Mouse (Mus musculus) macrophage (primary cell): ENCODE measurements around the gene Col1a1. TPM values are rescaled to one million over a fixed set of nuclear protein-coding genes. Genes with fewer than 3 reads are reported as not detected.

ENCODE experiments used
- polyA plus RNA-seq: library from polyadenylated mRNA; stranded (reverse); fragments of 250-400 nt; gene quantifications from 3 replicates; pipeline ENCODE4 v1.2.4, GENCODE M21; 2018; ENCODE audit warnings: inconsistent platforms

Gene Col1a1
- polyA plus RNA-seq, 1 experiment from 2014 or later, result 0.20 TPM

Other genes with a start within 250 kb of the Col1a1 start
- gene Gm11541, start 231.7 kb upstream of the Col1a1 start, polyA plus RNA-seq, result 0.30 TPM in 1 of 3 replicates, not detected in the others
- not detected in 3 replicates for gene Cdc34b, start 194.4 kb upstream of the Col1a1 start, polyA plus RNA-seq
- not detected in 3 replicates for gene Tmem92, start 153.5 kb upstream of the Col1a1 start, polyA plus RNA-seq
- gene Hils1, start 31.4 kb downstream of the Col1a1 start, polyA plus RNA-seq, result not detected in 3 replicates
- gene Sgca, start 40.1 kb downstream of the Col1a1 start, polyA plus RNA-seq, result not detected in 3 replicates
- 88.9 to 176 TPM (median 99.7 TPM) in 3 replicates for gene Ppp1r9b, start 54.8 kb downstream of the Col1a1 start, polyA plus RNA-seq
- 0.06 TPM in 2 of 3 replicates, not detected in the other for gene Samd14, start 73.7 kb downstream of the Col1a1 start, polyA plus RNA-seq
- gene Pdk2, start 105.1 kb downstream of the Col1a1 start, polyA plus RNA-seq, result 4.2 to 14.2 TPM (median 9.9 TPM) in 3 replicates
- gene Itga3, start 140.6 kb downstream of the Col1a1 start, polyA plus RNA-seq, result 0.06 to 0.22 TPM in 2 of 3 replicates, not detected in the other
- not detected in 3 replicates for gene Dlx3, start 183.9 kb downstream of the Col1a1 start, polyA plus RNA-seq
- not detected in 3 replicates for gene Dlx4, start 210.0 kb downstream of the Col1a1 start, polyA plus RNA-seq